Mouse (Mus musculus) midbrain, embryonic 15.5 days (tissue): Measurements from ENCODE around the gene Afap1l2. TPM values are rescaled to one million over a fixed set of nuclear protein-coding genes. Genes with fewer than 3 reads are reported as not detected.

ENCODE experiments used
- ATAC-seq: fragments of 200-750 bp; cut with Nextera tagmentation; replicated peaks from 2 replicates; pipeline ENCODE4 v1.8.0; 2017; ENCODE audit warnings: moderate TSS enrichment
- H3K27ac ChIP-seq: fragments of 300-500 bp; sonication (generic); 2 replicates; pipeline ENCODE4 v1.5.1; 2015; ENCODE audit warnings: mild to moderate bottlenecking, inconsistent platforms
- H3K27me3 ChIP-seq: fragments of 300-500 bp; sonication (generic); replicated peaks from 2 replicates; pipeline ENCODE4 v1.6.1; 2015; ENCODE audit warnings: inconsistent platforms
- H3K36me3 ChIP-seq: fragments of 300-500 bp; sonication (generic); replicated peaks from 2 replicates; pipeline ENCODE4 v1.6.1; 2015; ENCODE audit warnings: inconsistent platforms
- H3K4me1 ChIP-seq: fragments of 300-500 bp; sonication (generic); 2 replicates; pipeline ENCODE4 v1.6.1; 2015; ENCODE audit warnings: inconsistent platforms
- H3K4me2 ChIP-seq: fragments of 300-500 bp; sonication (generic); 2 replicates; pipeline ENCODE4 v1.6.1; 2015; ENCODE audit warnings: inconsistent platforms, mild to moderate bottlenecking, moderate library complexity
- H3K4me3 ChIP-seq: fragments of 300-500 bp; sonication (generic); 2 replicates; pipeline ENCODE4 v1.5.1; 2015; ENCODE audit warnings: mild to moderate bottlenecking, inconsistent platforms
- H3K9ac ChIP-seq: fragments of 300-500 bp; sonication (generic); 2 replicates; pipeline ENCODE4 v1.6.1; 2015; ENCODE audit warnings: mild to moderate bottlenecking, inconsistent platforms
- H3K9me3 ChIP-seq: fragments of 300-500 bp; sonication (generic); 2 replicates; pipeline ENCODE4 v1.6.1; 2016; ENCODE audit warnings: inconsistent platforms
- WGBS: fragments of 180-500 bp; shearing (Covaris S2); methylation state at CpG from one replicate; pipeline ENCODE4 v1.1.7; 2015; ENCODE audit warnings: mixed read lengths; 5-methylcytosine and 5-hydroxymethylcytosine counted together
- polyA plus RNA-seq: library from polyadenylated mRNA; unstranded; fragments of >200 nt; fragmentation: Nextera tagmentation; extraction: Ambion mirVana; gene quantifications from 2 replicates; pipeline ENCODE4 v1.2.1, GENCODE M21; 2015

Gene Afap1l2
- polyA plus RNA-seq, 1 experiment from 2014 or later, result 9.6 TPM

DNA sequence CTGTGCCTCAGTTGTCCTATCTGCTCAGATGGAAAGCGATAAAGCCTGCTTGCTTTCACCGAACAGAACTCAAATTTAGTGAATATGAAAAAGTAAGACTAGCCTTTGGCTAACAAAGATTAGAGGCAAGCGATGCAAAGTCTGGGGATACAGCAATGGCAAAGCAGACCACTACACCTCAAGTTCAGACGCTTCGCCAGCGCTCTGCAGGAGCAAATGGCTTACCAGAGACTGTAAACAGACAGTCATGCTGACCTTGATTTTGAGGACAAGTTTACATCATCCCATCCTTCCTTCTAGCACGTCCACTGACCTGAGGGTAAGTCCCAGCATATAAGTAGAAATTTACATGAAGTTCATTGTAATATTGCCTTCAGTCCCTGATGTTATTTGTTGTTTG, 61.8 kb downstream of the Afap1l2 start:
- Histone ChIP-seq H3K9ac (no peak overlapping the region), H3K27me3 (no peaks in the 10 kb centered on the region), H3K36me3 (no peaks in the 10 kb centered on the region), H3K4me2 (no peak overlapping the region), H3K4me3 (no peak overlapping the region), H3K9me3 (no peaks in the 10 kb centered on the region), H3K27ac (no peak overlapping the region), H3K4me1 (no peaks in the 10 kb centered on the region)
- ATAC-seq, result no peak
- 94% methylated on average over 7 of the region's 7 CpGs for WGBS

- no peaks in the 10 kb centered on the region for H3K9me3 ChIP-seq
- 76% methylated on average over 2 of the region's 2 CpGs for WGBS
- ATAC-seq, result no peak
- no peak overlapping the region for H3K9ac ChIP-seq
- H3K4me2 ChIP-seq, result no peak overlapping the region
- H3K27ac ChIP-seq, result no peak overlapping the region
- no peak overlapping the region for H3K4me3 ChIP-seq
- H3K36me3 ChIP-seq, result no peaks in the 10 kb centered on the region
- H3K4me1 ChIP-seq, result no peaks in the 10 kb centered on the region
- H3K27me3 ChIP-seq, result no peaks in the 10 kb centered on the region
These were observed 62.4 kb downstream of the Afap1l2 start for GRCm38 (mm10) chr19:56945621-56946020.

DNA sequence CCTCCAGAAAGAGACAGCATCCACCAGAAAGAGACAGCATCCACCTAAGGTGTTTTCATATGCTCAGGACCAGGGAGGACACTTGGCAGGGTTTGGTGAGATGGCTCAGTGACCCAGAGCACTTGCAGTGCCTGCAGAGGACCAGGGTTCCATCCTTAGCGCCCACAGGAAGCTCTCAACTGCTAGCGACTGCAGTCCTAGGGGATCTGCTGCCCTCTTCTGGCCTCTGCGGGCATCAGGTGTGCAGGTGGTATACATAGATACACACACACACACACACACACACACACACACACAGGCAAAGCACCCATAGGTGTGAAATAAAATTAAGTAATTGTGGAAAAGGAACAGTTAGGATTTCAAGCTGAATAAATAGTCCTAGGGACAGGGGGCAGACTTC, 63.2 kb downstream of the Afap1l2 start:
- Histone ChIP-seq H3K9me3 (no peaks in the 10 kb centered on the region), H3K9ac (no peak overlapping the region), H3K4me2 (no peak overlapping the region), H3K27me3 (no peaks in the 10 kb centered on the region), H3K4me3 (no peak overlapping the region), H3K27ac (no peak overlapping the region), H3K36me3 (no peaks in the 10 kb centered on the region), H3K4me1 (no peaks in the 10 kb centered on the region; the same call in 1 of the 2 replicates)
- no peak for ATAC-seq
- 98% methylated on average over 3 of the region's 3 CpGs for WGBS

GRCm38 (mm10) chr19:56944211-56944610, 63.8 kb downstream of the Afap1l2 start:
- Histone ChIP-seq H3K27me3 (no peaks in the 10 kb centered on the region), H3K27ac (no peak overlapping the region), H3K4me2 (no peak overlapping the region), H3K4me1 (no peaks in the 10 kb centered on the region; the same call in 1 of the 2 replicates), H3K9ac (no peak overlapping the region), H3K9me3 (no peaks in the 10 kb centered on the region), H3K4me3 (no peak overlapping the region), H3K36me3 (no peaks in the 10 kb centered on the region)
- ATAC-seq, result no peak
- WGBS, result 88% methylated on average over 9 of the region's 9 CpGs

DNA sequence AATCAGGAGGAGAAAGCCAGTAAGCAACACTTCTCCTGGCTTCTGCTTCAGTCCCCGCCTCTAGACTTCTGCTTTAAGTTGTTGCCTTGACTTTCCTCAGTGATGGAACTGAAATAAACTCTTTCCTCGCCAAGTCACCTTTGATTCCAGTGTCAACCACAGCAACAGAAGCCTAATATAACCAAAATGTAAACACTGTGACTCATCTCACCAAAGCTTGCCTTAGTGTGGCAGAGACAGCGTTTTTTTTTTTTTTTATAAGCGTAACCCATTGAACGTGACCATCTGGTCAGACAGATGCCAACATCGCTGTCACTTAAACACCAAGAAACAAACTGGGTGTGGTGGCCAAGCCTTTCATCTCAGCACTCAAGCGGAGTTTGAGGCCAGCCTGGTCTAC, 65.8 kb downstream of the Afap1l2 start:
- Histone ChIP-seq H3K9me3 (no peaks in the 10 kb centered on the region), H3K4me2 (no peak overlapping the region), H3K4me3 (no peak overlapping the region), H3K27ac (no peak overlapping the region), H3K9ac (no peak overlapping the region), H3K36me3 (no peaks in the 10 kb centered on the region), H3K27me3 (no peaks in the 10 kb centered on the region), H3K4me1 (no peaks in the 10 kb centered on the region; the same call in 1 of the 2 replicates)
- ATAC-seq, result no peak
- WGBS, result 92% methylated on average over 7 of the region's 7 CpGs

GRCm38 (mm10) chr19:56940507-56940906, 67.5 kb downstream of the Afap1l2 start:
- H3K4me2 ChIP-seq, result no peak overlapping the region
- no peaks in the 10 kb centered on the region for H3K9me3 ChIP-seq
- H3K4me3 ChIP-seq, result no peak overlapping the region
- no peaks in the 10 kb centered on the region for H3K36me3 ChIP-seq
- H3K27me3 ChIP-seq, result no peaks in the 10 kb centered on the region
- no peaks in the 10 kb centered on the region; the same call in 1 of the 2 replicates for H3K4me1 ChIP-seq
- no peak for ATAC-seq
- WGBS, result 90% methylated on average over 11 of the region's 11 CpGs
- no peak overlapping the region for H3K27ac ChIP-seq
- H3K9ac ChIP-seq, result no peak overlapping the region

GRCm38 (mm10) chr19:56939826-56940225, 68.2 kb downstream of the Afap1l2 start:
- H3K27me3 ChIP-seq, result no peaks in the 10 kb centered on the region
- H3K36me3 ChIP-seq, result no peaks in the 10 kb centered on the region
- no peak for ATAC-seq
- no peak overlapping the region for H3K27ac ChIP-seq
- H3K4me1 ChIP-seq, result no peaks in the 10 kb centered on the region; the same call in 1 of the 2 replicates
- WGBS, result 67% methylated on average over 9 of the region's 9 CpGs
- no peak overlapping the region for H3K4me2 ChIP-seq
- H3K9ac ChIP-seq, result no peak overlapping the region
- H3K4me3 ChIP-seq, result no peak overlapping the region
- H3K9me3 ChIP-seq, result no peaks in the 10 kb centered on the region

GRCm38 (mm10) chr19:56937911-56938310, 70.1 kb downstream of the Afap1l2 start:
- no peaks in the 10 kb centered on the region for H3K9me3 ChIP-seq
- WGBS, result 89% methylated on average over 5 of the region's 5 CpGs
- H3K4me1 ChIP-seq, result no peaks in the 10 kb centered on the region; the same call in 1 of the 2 replicates
- H3K27ac ChIP-seq, result no peak overlapping the region
- H3K27me3 ChIP-seq, result no peaks in the 10 kb centered on the region
- no peak for ATAC-seq
- no peaks in the 10 kb centered on the region for H3K36me3 ChIP-seq
- no peak overlapping the region for H3K4me2 ChIP-seq
- no peak overlapping the region for H3K9ac ChIP-seq
- H3K4me3 ChIP-seq, result no peak overlapping the region

GRCm38 (mm10) chr19:56936253-56936652, 71.8 kb downstream of the Afap1l2 start:
- Histone ChIP-seq H3K4me3 (no peak overlapping the region), H3K9ac (no peak overlapping the region), H3K4me2 (no peak overlapping the region), H3K9me3 (no peaks in the 10 kb centered on the region), H3K27ac (no peak overlapping the region), H3K4me1 (no peaks in the 10 kb centered on the region; the same call in 1 of the 2 replicates), H3K27me3 (no peaks in the 10 kb centered on the region), H3K36me3 (no peaks in the 10 kb centered on the region)
- WGBS, result 94% methylated on average over 8 of the region's 8 CpGs
- ATAC-seq, result no peak

DNA sequence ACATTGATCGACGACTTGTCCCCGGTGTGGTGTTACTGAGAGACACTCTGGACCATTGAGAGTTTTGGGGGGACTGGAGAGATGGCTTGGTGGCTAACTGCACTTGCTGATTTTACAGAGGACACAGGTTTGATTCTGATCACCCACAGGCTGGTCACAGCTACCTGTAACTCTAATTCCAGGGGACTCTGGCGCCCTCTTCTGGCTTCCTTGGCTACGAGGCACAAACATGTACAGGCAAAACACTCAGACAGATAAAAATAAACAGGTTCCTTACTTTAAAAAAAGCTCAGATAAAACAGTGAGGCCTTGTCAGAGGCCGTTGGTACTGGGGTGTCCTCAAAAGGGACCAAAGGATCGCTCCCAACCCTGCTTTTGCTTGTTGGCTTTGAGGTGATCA, 72.3 kb downstream of the Afap1l2 start:
- no peak for ATAC-seq
- Histone ChIP-seq H3K36me3 (no peaks in the 10 kb centered on the region), H3K27ac (no peak overlapping the region), H3K4me1 (no peaks in the 10 kb centered on the region; the same call in 1 of the 2 replicates), H3K9me3 (no peaks in the 10 kb centered on the region), H3K4me2 (no peak overlapping the region), H3K27me3 (no peaks in the 10 kb centered on the region), H3K9ac (no peak overlapping the region), H3K4me3 (no peak overlapping the region)
- WGBS, result 87% methylated on average over 7 of the region's 7 CpGs

DNA sequence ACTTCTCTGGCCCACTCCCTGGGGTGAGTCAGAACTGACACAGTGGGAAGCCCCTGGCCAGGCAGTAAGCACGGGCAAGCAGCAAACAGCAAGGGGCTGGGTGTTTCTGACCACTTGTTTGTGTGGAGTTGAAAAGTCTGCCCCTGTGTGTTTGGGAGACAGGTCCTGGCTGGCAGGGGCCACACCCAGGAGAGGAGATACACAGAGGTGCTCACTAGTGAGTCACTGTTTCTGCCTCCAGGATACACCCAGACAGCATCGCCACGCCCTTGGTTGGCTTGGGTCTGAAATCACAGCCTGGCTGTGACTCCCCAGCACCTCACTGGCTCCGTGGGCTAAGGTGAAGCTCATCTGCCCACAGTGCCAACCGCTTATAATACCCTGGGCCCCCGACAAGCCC, 72.9 kb downstream of the Afap1l2 start:
- no peak overlapping the region for H3K27ac ChIP-seq
- no peak overlapping the region for H3K9ac ChIP-seq
- WGBS, result 92% methylated on average over 6 of the region's 6 CpGs
- H3K9me3 ChIP-seq, result no peaks in the 10 kb centered on the region
- ATAC-seq, result no peak
- no peak overlapping the region for H3K4me3 ChIP-seq
- no peaks in the 10 kb centered on the region for H3K36me3 ChIP-seq
- H3K27me3 ChIP-seq, result no peaks in the 10 kb centered on the region
- H3K4me1 ChIP-seq, result no peaks in the 10 kb centered on the region; the same call in 1 of the 2 replicates
- no peak overlapping the region for H3K4me2 ChIP-seq

DNA sequence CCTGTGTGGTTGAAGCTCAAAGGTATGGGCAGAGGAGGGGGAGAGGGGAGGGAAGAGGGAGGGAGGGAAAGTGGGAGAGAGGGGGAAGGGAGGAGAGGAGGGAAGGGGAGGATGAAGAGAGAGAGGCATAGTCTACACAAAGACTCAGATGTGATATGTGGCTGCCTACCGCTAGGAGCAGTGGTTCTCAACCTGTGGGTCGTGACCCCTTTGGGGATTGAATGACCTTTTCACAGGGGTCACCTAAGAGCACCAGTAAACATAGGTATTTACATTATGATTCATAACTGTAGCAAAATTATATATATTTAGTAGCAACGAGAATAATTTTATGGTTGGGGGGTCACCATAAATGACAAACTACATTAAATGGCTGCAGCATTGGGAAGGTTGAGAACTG, 74.2 kb downstream of the Afap1l2 start:
- Histone ChIP-seq H3K27ac (no peak overlapping the region), H3K36me3 (no peaks in the 10 kb centered on the region), H3K4me1 (no peaks in the 10 kb centered on the region), H3K9me3 (no peaks in the 10 kb centered on the region), H3K4me2 (no peak overlapping the region), H3K9ac (no peak overlapping the region), H3K27me3 (no peaks in the 10 kb centered on the region), H3K4me3 (no peak overlapping the region)
- ATAC-seq, result no peak
- WGBS, result 84% methylated on average over 3 of the region's 3 CpGs

GRCm38 (mm10) chr19:56930029-56930428, 78.0 kb downstream of the Afap1l2 start:
- ATAC-seq, result no peak
- no peak overlapping the region for H3K4me2 ChIP-seq
- H3K4me3 ChIP-seq, result no peak overlapping the region
- no peak overlapping the region for H3K27ac ChIP-seq
- 86% methylated on average over 9 of the region's 9 CpGs for WGBS
- no peak overlapping the region for H3K9ac ChIP-seq
- H3K9me3 ChIP-seq, result no peaks in the 10 kb centered on the region
- H3K27me3 ChIP-seq, result no peaks in the 10 kb centered on the region
- H3K4me1 ChIP-seq, result no peaks in the 10 kb centered on the region
- no peaks in the 10 kb centered on the region for H3K36me3 ChIP-seq
